Mouse (Mus musculus) kidney, adult 2 months (tissue): ENCODE results near the gene Pip5k1b.

Source experiments
- CTCF ChIP-seq: fragments of 200-500 bp; conservative IDR thresholded peaks from 2 replicates; pipeline ENCODE4 v1.5.1; 2011; ENCODE audit warnings: low read depth, mild to moderate bottlenecking, control low read depth, low read length, moderate library complexity, mixed read lengths; ENCODE audit not compliant: insufficient read depth, insufficient read length
- POLR2A ChIP-seq: fragments of 200-500 bp; IDR thresholded peaks from one replicate; pipeline ENCODE4 v1.6.1; 2011; ENCODE audit warnings: low read depth, low read length, control low read depth

DNA sequence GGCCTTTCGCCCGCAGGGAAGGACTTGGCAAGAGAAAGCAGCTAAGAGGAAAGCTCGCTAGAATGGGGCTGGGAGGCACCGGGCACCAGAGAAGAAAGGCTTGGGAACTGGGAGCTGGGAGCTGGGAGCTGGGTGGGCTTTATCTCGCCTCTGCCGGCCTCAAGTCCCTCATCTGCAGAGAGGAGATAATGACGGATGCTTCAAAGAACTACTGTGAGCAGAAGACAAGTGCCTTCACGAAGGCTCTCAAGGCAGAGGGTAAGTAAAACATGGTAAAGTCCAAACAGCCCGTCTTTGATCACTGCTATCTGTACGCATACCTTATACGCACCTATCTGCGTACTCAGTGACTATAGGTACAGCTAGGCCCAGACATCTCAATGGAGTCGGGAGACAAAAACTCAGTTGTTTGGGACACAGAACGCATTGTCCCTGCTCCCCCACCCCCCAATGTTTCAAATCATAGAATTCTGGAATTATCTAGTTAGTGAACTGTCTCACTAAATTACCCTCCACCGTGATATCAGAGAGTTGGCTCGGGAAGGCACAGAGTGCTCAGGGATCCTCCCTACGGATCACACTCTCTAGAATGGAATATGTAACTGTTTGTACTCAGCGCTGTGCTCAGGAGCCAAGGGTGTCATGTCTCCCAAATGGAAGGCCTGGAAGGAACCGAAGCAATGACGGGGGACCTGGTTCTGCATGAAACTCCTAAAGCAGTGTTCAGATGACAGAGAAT, 42.4 kb downstream of the Pip5k1b start:
- TF ChIP-seq POLR2A (no peak), CTCF (no peak)
